Mouse (Mus musculus): Measurements from ENCODE around the gene Shh. TPM values are rescaled to one million over a fixed set of nuclear protein-coding genes. Genes with fewer than 3 reads are reported as not detected.

Gene Shh
- 0.50 and 0.99 TPM in 2 replicates for polyA plus RNA-seq (2014; fragmentation: Nextera tagmentation; extraction: Ambion mirVana)

- under 1% methylated on average over 31 of the region's 31 CpGs for WGBS
- no peaks in the 10 kb centered on the region for H3K36me3 ChIP-seq (ENCODE audit: control insufficient read depth, insufficient read depth, low read length)
- peaks cover 80% of the 10 kb centered on the region for H3K27me3 ChIP-seq (ENCODE audit: control insufficient read depth, insufficient read depth, low read length)
- no peak within 1 kb of the TSS for H3K9ac ChIP-seq (ENCODE audit: low read depth, low read length)
- H3K9me3 ChIP-seq (ENCODE audit: control insufficient read depth, low read length) = no peaks in the 10 kb centered on the region
- H3K4me1 ChIP-seq (ENCODE audit: control insufficient read depth, insufficient read depth, low read length) = peaks cover 9% of the 10 kb centered on the region
- H3K4me2 ChIP-seq (replicated peaks; ENCODE audit: low read depth, low read length) = peak within 1 kb of the TSS; percentile 89
- H3K27ac ChIP-seq (ENCODE audit: low read depth, low read length) = no peak within 1 kb of the TSS
- H3K4me3 ChIP-seq (ENCODE audit: low read length) = peak within 1 kb of the TSS; percentile 50
- ATAC-seq (ENCODE audit: low FRiP score, low TSS enrichment) = no peak
Observed at GRCm38 (mm10) chr5:28466760-28467306, at the start of gene Shh. Gene Shh, minus strand, starts transcription at chr5:28467256.

- Histone ChIP-seq H3K9ac (ENCODE audit: low read depth, low read length) (no peak overlapping the region), H3K9me3 (ENCODE audit: control insufficient read depth, low read length) (no peaks in the 10 kb centered on the region), H3K4me1 (ENCODE audit: control insufficient read depth, insufficient read depth, low read length) (no peaks in the 10 kb centered on the region), H3K4me3 (ENCODE audit: low read length) (no peak overlapping the region), H3K4me2 (replicated peaks; ENCODE audit: low read depth, low read length) (no peak overlapping the region), H3K27ac (ENCODE audit: low read depth, low read length) (peak overlapping the region; percentile 83), H3K36me3 (ENCODE audit: control insufficient read depth, insufficient read depth, low read length) (no peaks in the 10 kb centered on the region), H3K27me3 (ENCODE audit: control insufficient read depth, insufficient read depth, low read length) (no peaks in the 10 kb centered on the region)
- WGBS = 51% methylated on average over 4 of the region's 4 CpGs
- peak; percentile 95 for ATAC-seq (ENCODE audit: low FRiP score, low TSS enrichment)
Observed at GRCm38 (mm10) chr5:28500792-28501439, 33.9 kb upstream of the Shh start.

- H3K4me2 ChIP-seq (replicated peaks; ENCODE audit: low read depth, low read length) = no peak overlapping the region
- H3K27ac ChIP-seq (ENCODE audit: low read depth, low read length) = no peak overlapping the region
- no peak for ATAC-seq (ENCODE audit: low FRiP score, low TSS enrichment)
- no peak overlapping the region for H3K9ac ChIP-seq (ENCODE audit: low read depth, low read length)
- no peaks in the 10 kb centered on the region for H3K36me3 ChIP-seq (ENCODE audit: control insufficient read depth, insufficient read depth, low read length)
- H3K27me3 ChIP-seq (ENCODE audit: control insufficient read depth, insufficient read depth, low read length) = no peaks in the 10 kb centered on the region
- H3K4me3 ChIP-seq (ENCODE audit: low read length) = no peak overlapping the region
- no peaks in the 10 kb centered on the region for H3K4me1 ChIP-seq (ENCODE audit: control insufficient read depth, insufficient read depth, low read length)
- no peaks in the 10 kb centered on the region for H3K9me3 ChIP-seq (ENCODE audit: control insufficient read depth, low read length)
- 94% methylated on average over 4 of the region's 4 CpGs for WGBS
Observed at GRCm38 (mm10) chr5:28498846-28499245, 31.8 kb upstream of the Shh start.

- 78% methylated on average over 3 of the region's 3 CpGs for WGBS
- no peak overlapping the region for H3K27ac ChIP-seq (ENCODE audit: low read depth, low read length)
Observed at GRCm38 (mm10) chr5:28495712-28496650, 28.9 kb upstream of the Shh start.

GRCm38 (mm10) chr5:28493550-28493949 lies 26.5 kb upstream of the Shh start:
- 72% methylated on average over 3 of the region's 3 CpGs for WGBS
- H3K27me3 ChIP-seq (ENCODE audit: control insufficient read depth, insufficient read depth, low read length) = no peaks in the 10 kb centered on the region
- no peak overlapping the region for H3K27ac ChIP-seq (ENCODE audit: low read depth, low read length)
- H3K4me2 ChIP-seq (replicated peaks; ENCODE audit: low read depth, low read length) = no peak overlapping the region
- H3K4me3 ChIP-seq (ENCODE audit: low read length) = no peak overlapping the region
- no peak for ATAC-seq (ENCODE audit: low FRiP score, low TSS enrichment)
- H3K9me3 ChIP-seq (ENCODE audit: control insufficient read depth, low read length) = no peaks in the 10 kb centered on the region
- no peak overlapping the region for H3K9ac ChIP-seq (ENCODE audit: low read depth, low read length)
- no peaks in the 10 kb centered on the region for H3K4me1 ChIP-seq (ENCODE audit: control insufficient read depth, insufficient read depth, low read length)
- H3K36me3 ChIP-seq (ENCODE audit: control insufficient read depth, insufficient read depth, low read length) = no peaks in the 10 kb centered on the region

More at GRCm38 (mm10) chr5:28495712-28496650, 28.9 kb upstream of the Shh start:
- no peak overlapping the region for H3K4me2 ChIP-seq (replicated peaks; ENCODE audit: low read depth, low read length)
- no peaks in the 10 kb centered on the region for H3K4me1 ChIP-seq (ENCODE audit: control insufficient read depth, insufficient read depth, low read length)
- no peak overlapping the region for H3K9ac ChIP-seq (ENCODE audit: low read depth, low read length)
- no peaks in the 10 kb centered on the region for H3K36me3 ChIP-seq (ENCODE audit: control insufficient read depth, insufficient read depth, low read length)
- ATAC-seq (ENCODE audit: low FRiP score, low TSS enrichment) = no peak
- H3K4me3 ChIP-seq (ENCODE audit: low read length) = no peak overlapping the region
- no peaks in the 10 kb centered on the region for H3K9me3 ChIP-seq (ENCODE audit: control insufficient read depth, low read length)
- no peaks in the 10 kb centered on the region for H3K27me3 ChIP-seq (ENCODE audit: control insufficient read depth, insufficient read depth, low read length)

- Histone ChIP-seq H3K27me3 (ENCODE audit: control insufficient read depth, insufficient read depth, low read length) (no peaks in the 10 kb centered on the region), H3K4me2 (replicated peaks; ENCODE audit: low read depth, low read length) (no peak overlapping the region), H3K9me3 (ENCODE audit: control insufficient read depth, low read length) (no peaks in the 10 kb centered on the region), H3K9ac (ENCODE audit: low read depth, low read length) (no peak overlapping the region), H3K4me3 (ENCODE audit: low read length) (no peak overlapping the region), H3K36me3 (ENCODE audit: control insufficient read depth, insufficient read depth, low read length) (no peaks in the 10 kb centered on the region), H3K27ac (ENCODE audit: low read depth, low read length) (no peak overlapping the region), H3K4me1 (ENCODE audit: control insufficient read depth, insufficient read depth, low read length) (no peaks in the 10 kb centered on the region)
- WGBS = 72% methylated on average over 3 of the region's 3 CpGs
- ATAC-seq (ENCODE audit: low FRiP score, low TSS enrichment) = no peak
Observed at GRCm38 (mm10) chr5:28482991-28483390, 15.9 kb upstream of the Shh start.

GRCm38 (mm10) chr5:28481730-28482129 lies 14.7 kb upstream of the Shh start:
- no peaks in the 10 kb centered on the region for H3K9me3 ChIP-seq (ENCODE audit: control insufficient read depth, low read length)
- no peaks in the 10 kb centered on the region for H3K4me1 ChIP-seq (ENCODE audit: control insufficient read depth, insufficient read depth, low read length)
- H3K27ac ChIP-seq (ENCODE audit: low read depth, low read length) = no peak overlapping the region
- no peaks in the 10 kb centered on the region for H3K36me3 ChIP-seq (ENCODE audit: control insufficient read depth, insufficient read depth, low read length)
- 82% methylated on average over 2 of the region's 2 CpGs for WGBS
- no peak overlapping the region for H3K9ac ChIP-seq (ENCODE audit: low read depth, low read length)
- H3K4me3 ChIP-seq (ENCODE audit: low read length) = no peak overlapping the region
- no peaks in the 10 kb centered on the region for H3K27me3 ChIP-seq (ENCODE audit: control insufficient read depth, insufficient read depth, low read length)
- H3K4me2 ChIP-seq (replicated peaks; ENCODE audit: low read depth, low read length) = no peak overlapping the region
- no peak for ATAC-seq (ENCODE audit: low FRiP score, low TSS enrichment)

GRCm38 (mm10) chr5:28476389-28477379 lies 9.6 kb upstream of the Shh start:
- H3K4me3 ChIP-seq (ENCODE audit: low read length) = no peak overlapping the region
- H3K27me3 ChIP-seq (ENCODE audit: control insufficient read depth, insufficient read depth, low read length) = no peaks in the 10 kb centered on the region
- WGBS = 30% methylated on average over 10 of the region's 10 CpGs
- H3K4me2 ChIP-seq (replicated peaks; ENCODE audit: low read depth, low read length) = no peak overlapping the region
- no peak for ATAC-seq (ENCODE audit: low FRiP score, low TSS enrichment)
- H3K9ac ChIP-seq (ENCODE audit: low read depth, low read length) = no peak overlapping the region
- no peaks in the 10 kb centered on the region for H3K4me1 ChIP-seq (ENCODE audit: control insufficient read depth, insufficient read depth, low read length)
- H3K27ac ChIP-seq (ENCODE audit: low read depth, low read length) = no peak overlapping the region
- no peaks in the 10 kb centered on the region for H3K36me3 ChIP-seq (ENCODE audit: control insufficient read depth, insufficient read depth, low read length)
- H3K9me3 ChIP-seq (ENCODE audit: control insufficient read depth, low read length) = no peaks in the 10 kb centered on the region

Data from kidney, embryonic 14.5 days (tissue).